30 mouse cellular contexts compared by ENCODE assay signal in the genomic region with DNA sequence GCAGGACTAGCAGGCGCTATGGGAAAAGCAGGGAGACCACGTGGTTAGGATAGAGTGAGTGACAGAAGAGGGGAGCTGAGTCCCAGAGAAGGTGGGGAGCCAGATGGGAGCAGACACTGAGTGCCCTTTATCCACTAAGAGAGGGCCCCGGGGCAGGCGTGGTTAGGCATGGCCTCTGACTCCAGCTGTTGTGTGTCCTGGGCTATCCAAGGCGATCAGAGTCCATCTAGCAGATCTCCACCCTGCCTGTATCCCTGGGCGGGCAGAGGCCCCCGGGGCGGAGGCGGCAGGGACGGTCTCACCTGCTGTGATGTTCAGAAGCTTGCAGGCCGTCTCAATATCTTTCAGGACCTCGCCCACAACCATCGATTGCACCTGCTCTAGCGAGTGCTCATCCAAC. TPM values are rescaled to one million over a fixed set of nuclear protein-coding genes. Genes with fewer than 3 reads are reported as not detected.
DNase-seq lines count a peak whose midpoint lies in the region; ATAC-seq and TF ChIP-seq lines count a peak whose summit lies in the region.
"Had no signal": no experiment of that assay in that cellular context is flagged by ENCODE, and none has a peak within 500 bp of the region (broad histone marks: within the 10 kb centered on the region; RNA-seq: fewer than 3 reads in every experiment).

No protein-coding gene starts in this region.

- H3K9ac ChIP-seq in hindbrain, embryonic 13.5 days = peak overlapping the region; percentile 40; the same call in 1 of the 2 replicates
- no peak overlapping the region for H3K9ac ChIP-seq in hindbrain, postnatal 0 days (replicated peaks; ENCODE audit: low read length)
- no peak overlapping the region for H3K9ac ChIP-seq in ES-Bruce4 (ENCODE audit: low read depth, poor library complexity, severe bottlenecking)
- no peak overlapping the region for H3K9ac ChIP-seq in intestine, embryonic 14.5 days (ENCODE audit: low read length)
- no peak overlapping the region for H3K9ac ChIP-seq in intestine, postnatal 0 days (ENCODE audit: low read depth, low read length)
- H3K9ac ChIP-seq: embryonic facial prominence, embryonic 12.5 days; embryonic facial prominence, embryonic 15.5 days; forebrain, postnatal 0 days; heart, embryonic 13.5 days; hindbrain, embryonic 15.5 days had no signal

- WGBS in hindbrain, embryonic 13.5 days = 73% methylated on average over 14 of the region's 14 CpGs
- WGBS in hindbrain, postnatal 0 days = 62% methylated on average over 14 of the region's 14 CpGs
- 62% methylated on average over 14 of the region's 14 CpGs for WGBS in intestine, embryonic 14.5 days
- 37% methylated on average over 14 of the region's 14 CpGs for WGBS in intestine, postnatal 0 days

- TF ChIP-seq EP300 in ES-Bruce4 (IDR thresholded peaks at IDR 0.05; ENCODE audit: insufficient read depth, low read depth, low read length) = no peak

- no peak for DNase-seq in hindbrain, postnatal 0 days (ENCODE audit: low spot score)
- DNase-seq in intestine, embryonic 14.5 days (ENCODE audit: low spot score) = no peak
- DNase-seq in layer of hippocampus, adult 9-11 months = no peak
- no peak for DNase-seq in testis, postnatal 14 days (ENCODE audit: low spot score)
- DNase-seq: adrenal gland, adult 8-10 months; adrenal gland, postnatal 25 days; B cell, adult 2 months; cerebellum, adult 18-20 months; cerebellum, adult 9-10 months; cerebellum, postnatal 14 days; forebrain, postnatal 0 days; gastrocnemius, adult 2 months; gastrocnemius, postnatal 14 days; heart, adult 18-20 months; heart, postnatal 14 days; heart, postnatal 4 days; kidney, adult 18-20 months had no signal

- H3K36me3 ChIP-seq in hindbrain, embryonic 13.5 days = no peaks in the 10 kb centered on the region
- no peaks in the 10 kb centered on the region for H3K36me3 ChIP-seq in hindbrain, postnatal 0 days (ENCODE audit: insufficient read depth, low read length)
- H3K36me3 ChIP-seq in ES-Bruce4 (ENCODE audit: control insufficient read depth, insufficient read depth, low read length, poor library complexity, severe bottlenecking) = no peaks in the 10 kb centered on the region
- H3K36me3 ChIP-seq in intestine, embryonic 14.5 days (ENCODE audit: control insufficient read depth, insufficient read depth, low read length) = no peaks in the 10 kb centered on the region
- no peaks in the 10 kb centered on the region for H3K36me3 ChIP-seq in intestine, postnatal 0 days (ENCODE audit: control insufficient read depth, insufficient read depth)
- H3K36me3 ChIP-seq: embryonic facial prominence, embryonic 12.5 days; embryonic facial prominence, embryonic 15.5 days; G1E; heart, embryonic 10.5 days; heart, embryonic 13.5 days; hindbrain, embryonic 15.5 days had no signal

- no peak for TF ChIP-seq POLR2A in ES-Bruce4 (IDR thresholded peaks at IDR 0.05; ENCODE audit: insufficient read depth, low read length)

- no peak for TF ChIP-seq CTCF in hindbrain, postnatal 0 days (IDR thresholded peaks at IDR 0.05; ENCODE audit: low read depth)
- no peak for TF ChIP-seq CTCF in ES-Bruce4 (IDR thresholded peaks at IDR 0.05; ENCODE audit: low read depth, low read length)
- TF ChIP-seq CTCF in intestine, postnatal 0 days (IDR thresholded peaks at IDR 0.05; ENCODE audit: low read depth) = no peak

- H3K4me1 ChIP-seq in hindbrain, embryonic 13.5 days (replicated peaks) = peaks cover 17% of the 10 kb centered on the region
- peaks cover 7% of the 10 kb centered on the region for H3K4me1 ChIP-seq in hindbrain, postnatal 0 days (ENCODE audit: insufficient read depth, low read length)
- H3K4me1 ChIP-seq in ES-Bruce4 (ENCODE audit: control insufficient read depth, insufficient read depth, low read length) = peaks cover 4% of the 10 kb centered on the region
- peaks cover 7% of the 10 kb centered on the region; the same call in 1 of the 2 replicates for H3K4me1 ChIP-seq in intestine, embryonic 14.5 days (replicated peaks; ENCODE audit: control insufficient read depth, insufficient read depth, low read length)
- 0 out of 2 replicates have a peak, but pooled peaks cover 7% of the 10 kb centered on the region for H3K4me1 ChIP-seq in intestine, postnatal 0 days (replicated peaks; ENCODE audit: control insufficient read depth, insufficient read depth, low read length)

- no peak overlapping the region for H3K4me2 ChIP-seq in hindbrain, embryonic 13.5 days
- no peak overlapping the region for H3K4me2 ChIP-seq in hindbrain, postnatal 0 days (ENCODE audit: low read depth, low read length)
- H3K4me2 ChIP-seq in intestine, embryonic 14.5 days (ENCODE audit: low read length) = no peak overlapping the region
- H3K4me2 ChIP-seq in intestine, postnatal 0 days (replicated peaks; ENCODE audit: low read depth) = peak overlapping the region; percentile 35
- H3K4me2 ChIP-seq: embryonic facial prominence, embryonic 12.5 days; embryonic facial prominence, embryonic 15.5 days; heart, embryonic 13.5 days; hindbrain, embryonic 15.5 days had no signal

- no peak for ATAC-seq in hindbrain, embryonic 13.5 days (ENCODE audit: low FRiP score)
- no peak for ATAC-seq in hindbrain, postnatal 0 days
- ATAC-seq in intestine, embryonic 14.5 days (replicated peaks; ENCODE audit: low FRiP score, low TSS enrichment, low read depth) = 0 out of 2 replicates have a peak, but pooled peaks have one; percentile 32
- peak; percentile 66; the same call in 1 of the 2 replicates for ATAC-seq in intestine, postnatal 0 days
- ATAC-seq: forebrain, embryonic 14.5 days; forebrain, postnatal 0 days; Patski had no signal

- no peak overlapping the region for H3K4me3 ChIP-seq in hindbrain, embryonic 13.5 days
- H3K4me3 ChIP-seq in hindbrain, postnatal 0 days (ENCODE audit: low read length) = no peak overlapping the region
- H3K4me3 ChIP-seq in ES-Bruce4 (ENCODE audit: low read depth, low read length) = peak overlapping the region; percentile 12; the same call in 1 of the 2 replicates
- no peak overlapping the region for H3K4me3 ChIP-seq in intestine, embryonic 14.5 days (ENCODE audit: low read depth, low read length)
- H3K4me3 ChIP-seq in intestine, postnatal 0 days (ENCODE audit: low read depth, low read length) = no peak overlapping the region
- H3K4me3 ChIP-seq: embryonic facial prominence, embryonic 12.5 days; embryonic facial prominence, embryonic 15.5 days; gastrocnemius, adult 2 months; heart, embryonic 10.5 days; heart, embryonic 13.5 days; hindbrain, embryonic 15.5 days had no signal

- peaks cover 14% of the 10 kb centered on the region for H3K27me3 ChIP-seq in hindbrain, embryonic 13.5 days
- no peaks in the 10 kb centered on the region for H3K27me3 ChIP-seq in hindbrain, postnatal 0 days (ENCODE audit: insufficient read depth, low read length)
- no peaks in the 10 kb centered on the region for H3K27me3 ChIP-seq in ES-Bruce4 (ENCODE audit: control insufficient read depth, insufficient read depth, low read length, poor library complexity, severe bottlenecking)
- no peaks in the 10 kb centered on the region for H3K27me3 ChIP-seq in intestine, embryonic 14.5 days (replicated peaks; ENCODE audit: control insufficient read depth, insufficient read depth, low read length)
- H3K27me3 ChIP-seq in intestine, postnatal 0 days (replicated peaks; ENCODE audit: control insufficient read depth, insufficient read depth, low read length) = no peaks in the 10 kb centered on the region
- H3K27me3 ChIP-seq: embryonic facial prominence, embryonic 15.5 days; hindbrain, embryonic 15.5 days had no signal

- H3K27ac ChIP-seq in hindbrain, embryonic 13.5 days = no peak overlapping the region
- no peak overlapping the region for H3K27ac ChIP-seq in hindbrain, postnatal 0 days
- H3K27ac ChIP-seq in ES-Bruce4 (ENCODE audit: insufficient read depth, low read length) = no peak overlapping the region
- H3K27ac ChIP-seq in intestine, embryonic 14.5 days (ENCODE audit: low read depth) = no peak overlapping the region
- H3K27ac ChIP-seq in intestine, postnatal 0 days (ENCODE audit: low read depth, low read length) = no peak overlapping the region
- H3K27ac ChIP-seq: embryonic facial prominence, embryonic 12.5 days; embryonic facial prominence, embryonic 15.5 days; gastrocnemius, adult 2 months; heart, embryonic 10.5 days; heart, embryonic 13.5 days; hindbrain, embryonic 15.5 days had no signal

- H3K9me3 ChIP-seq in hindbrain, embryonic 13.5 days = no peaks in the 10 kb centered on the region
- no peaks in the 10 kb centered on the region for H3K9me3 ChIP-seq in hindbrain, postnatal 0 days (ENCODE audit: low read length)
- H3K9me3 ChIP-seq in ES-Bruce4 (replicated peaks; ENCODE audit: control insufficient read depth, insufficient read depth, low read length, poor library complexity, severe bottlenecking) = no peaks in the 10 kb centered on the region
- H3K9me3 ChIP-seq in intestine, embryonic 14.5 days (ENCODE audit: control insufficient read depth, low read length) = no peaks in the 10 kb centered on the region
- H3K9me3 ChIP-seq in intestine, postnatal 0 days (ENCODE audit: control insufficient read depth) = no peaks in the 10 kb centered on the region
- H3K9me3 ChIP-seq: embryonic facial prominence, embryonic 12.5 days; embryonic facial prominence, embryonic 15.5 days; G1E; heart, embryonic 10.5 days; heart, embryonic 13.5 days; hindbrain, embryonic 15.5 days had no signal

RNA-seq across cellular contexts. Expression of a gene that starts 9.1 kb away (rescaled TPM):
- 0.60 TPM in 2 replicates for polyA plus RNA-seq in hindbrain, embryonic 13.5 days (2015; fragmentation: Nextera tagmentation; extraction: Ambion mirVana)
- total RNA-seq in hindbrain, postnatal 0 days (2014; rRNA removed) = 2.1 TPM in 2 replicates
- polyA plus RNA-seq in hindbrain, postnatal 0 days (2015; fragmentation: Nextera tagmentation; extraction: Ambion mirVana) = 1.7 and 1.8 TPM in 2 replicates
- polyA plus RNA-seq in ES-Bruce4 (2011; ENCODE audit: insufficient read depth, insufficient read length, low read depth, missing spikeins) = 1.2 and 1.4 TPM in 2 replicates
- 8.6 and 12.0 TPM in 2 replicates for polyA plus RNA-seq in intestine, embryonic 14.5 days (2014; fragmentation: Nextera tagmentation; extraction: Ambion mirVana)
- 8.9 and 9.9 TPM in 2 replicates for polyA plus RNA-seq in intestine, postnatal 0 days (2015; fragmentation: Nextera tagmentation; extraction: Ambion mirVana)
- total RNA-seq: adrenal gland, postnatal 25 days; CH12.LX; G1E; gastrocnemius, adult 2 months; heart, postnatal 14 days had no signal
- polyA plus RNA-seq: hindbrain, embryonic 11.5 days; Patski had no signal

Comparison
In these comparisons a context has a peak if more than half of its experiments do, and no peak if none do; other contexts are left out.
1. ATAC-seq: peak in intestine, embryonic 14.5 days (single experiment) and intestine, postnatal 0 days (single experiment); none in hindbrain, embryonic 13.5 days (single experiment) and hindbrain, postnatal 0 days (single experiment).